ENCODE assay signal across 12 mouse cellular contexts in the genomic region with DNA sequence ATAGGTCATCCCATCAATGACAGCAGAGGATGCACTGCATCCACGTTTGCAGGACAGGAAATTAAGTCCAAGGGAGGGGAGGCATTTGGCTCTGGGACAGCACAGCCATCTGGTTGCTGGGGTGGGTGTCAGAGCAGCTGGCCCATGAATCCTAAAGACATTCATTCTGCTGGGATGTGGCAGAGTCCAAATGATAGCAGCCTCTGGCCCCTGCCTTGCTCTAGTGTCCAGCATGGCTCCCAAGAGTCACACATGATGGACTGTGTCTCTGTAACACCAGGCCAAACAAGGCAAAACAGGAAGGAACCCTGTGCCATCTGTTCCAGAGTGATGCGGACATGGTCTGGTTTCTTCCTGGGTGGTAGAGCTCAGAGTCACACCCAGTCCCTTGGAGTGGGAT. TPM values are rescaled to one million over a fixed set of nuclear protein-coding genes. Genes with fewer than 3 reads are reported as not detected.
DNase-seq lines count a peak whose midpoint lies in the region; ATAC-seq and TF ChIP-seq lines count a peak whose summit lies in the region.
"Had no signal": no experiment of that assay in that cellular context is flagged by ENCODE, and none has a peak within 500 bp of the region (broad histone marks: within the 10 kb centered on the region; RNA-seq: fewer than 3 reads in every experiment).

No protein-coding gene starts in this region.

- ATAC-seq in heart, embryonic 15.5 days (replicated peaks; ENCODE audit: insufficient number of reproducible peaks, insufficient read depth, low FRiP score, low read depth) = no peak
- ATAC-seq in heart, embryonic 11.5 days (replicated peaks; ENCODE audit: insufficient number of reproducible peaks, low FRiP score, low TSS enrichment) = no peak
- ATAC-seq in liver, embryonic 13.5 days (ENCODE audit: low read depth) = peak; percentile 10; the same call in 1 of the 2 replicates
- ATAC-seq in liver, embryonic 12.5 days = no peak
- peak; percentile 36; the same call in 1 of the 2 replicates for ATAC-seq in intestine, embryonic 15.5 days
- ATAC-seq in megakaryocyte progenitor cell, adult 5-6 weeks (replicated peaks; ENCODE audit: poor library complexity) = no peak; the same call in 1 of the 2 replicates

- DNase-seq in liver, embryonic 13.5 days = no peak
- DNase-seq in embryonic facial prominence, embryonic 10.5 days (ENCODE audit: low spot score) = no peak
- DNase-seq: cerebellum, adult 9-11 months; right cerebral cortex, adult 18-20 months had no signal

- no peaks in the 10 kb centered on the region for H3K9me3 ChIP-seq in heart, embryonic 15.5 days (replicated peaks)
- no peaks in the 10 kb centered on the region; the same call in 1 of the 2 replicates for H3K9me3 ChIP-seq in heart, embryonic 11.5 days (replicated peaks; ENCODE audit: control insufficient read depth, low read length)
- H3K9me3 ChIP-seq in liver, embryonic 13.5 days (replicated peaks) = no peaks in the 10 kb centered on the region
- H3K9me3 ChIP-seq in liver, embryonic 12.5 days (replicated peaks) = no peaks in the 10 kb centered on the region
- no peaks in the 10 kb centered on the region for H3K9me3 ChIP-seq in intestine, embryonic 15.5 days
- no peaks in the 10 kb centered on the region for H3K9me3 ChIP-seq in embryonic facial prominence, embryonic 10.5 days
- H3K9me3 ChIP-seq: embryonic facial prominence, embryonic 15.5 days had no signal

- 60% methylated on average over 2 of the region's 2 CpGs for WGBS in heart, embryonic 15.5 days
- WGBS in heart, embryonic 11.5 days (ENCODE audit: insufficient replicate concordance) = 74% methylated on average over 2 of the region's 2 CpGs
- 48% methylated on average over 2 of the region's 2 CpGs for WGBS in liver, embryonic 13.5 days (ENCODE audit: insufficient replicate concordance)
- 42% methylated on average over 2 of the region's 2 CpGs for WGBS in liver, embryonic 12.5 days (ENCODE audit: insufficient replicate concordance)
- WGBS in intestine, embryonic 15.5 days = 61% methylated on average over 2 of the region's 2 CpGs
- whole genome bisulfite sequencing in small intestine, adult 2 months = 56% methylated on average over 2 of the region's 2 CpGs
- 57% methylated on average over 2 of the region's 2 CpGs for WGBS in embryonic facial prominence, embryonic 10.5 days

- peak overlapping the region; percentile 40; the same call in 1 of the 2 replicates for H3K27ac ChIP-seq in heart, embryonic 15.5 days
- H3K27ac ChIP-seq in heart, embryonic 11.5 days (ENCODE audit: low read depth, low read length) = no peak overlapping the region
- peak overlapping the region; percentile 48; the same call in 1 of the 2 replicates for H3K27ac ChIP-seq in liver, embryonic 13.5 days
- H3K27ac ChIP-seq in liver, embryonic 12.5 days = no peak overlapping the region
- H3K27ac ChIP-seq in intestine, embryonic 15.5 days = 0 out of 2 replicates have a peak overlapping the region, but pooled peaks have one; percentile 17
- peak overlapping the region; percentile 6 for H3K27ac ChIP-seq in small intestine, adult 2 months (ENCODE audit: insufficient read depth, low read depth, low read length)
- H3K27ac ChIP-seq in embryonic facial prominence, embryonic 10.5 days (replicated peaks) = no peak overlapping the region
- H3K27ac ChIP-seq: embryonic facial prominence, embryonic 15.5 days had no signal

- no peak overlapping the region for H3K4me3 ChIP-seq in heart, embryonic 15.5 days
- no peak overlapping the region for H3K4me3 ChIP-seq in heart, embryonic 11.5 days (ENCODE audit: low read depth, low read length)
- no peak overlapping the region for H3K4me3 ChIP-seq in liver, embryonic 13.5 days (replicated peaks)
- H3K4me3 ChIP-seq in liver, embryonic 12.5 days = no peak overlapping the region
- H3K4me3 ChIP-seq in intestine, embryonic 15.5 days (replicated peaks) = no peak overlapping the region
- no peak overlapping the region for H3K4me3 ChIP-seq in small intestine, adult 2 months (ENCODE audit: low read depth, low read length)
- no peak overlapping the region for H3K4me3 ChIP-seq in embryonic facial prominence, embryonic 10.5 days
- H3K4me3 ChIP-seq: embryonic facial prominence, embryonic 15.5 days had no signal

- TF ChIP-seq CTCF in small intestine, adult 2 months (IDR thresholded peaks at IDR 0.05; ENCODE audit: extremely low read depth, insufficient read length, insufficient replicate concordance, low read depth, low read length) = no peak

- 0 out of 2 replicates have a peak, but pooled peaks cover 4% of the 10 kb centered on the region for H3K27me3 ChIP-seq in heart, embryonic 15.5 days
- H3K27me3 ChIP-seq in heart, embryonic 11.5 days (ENCODE audit: control insufficient read depth, insufficient read depth, low read length) = peaks cover 16% of the 10 kb centered on the region
- no peaks in the 10 kb centered on the region for H3K27me3 ChIP-seq in liver, embryonic 13.5 days
- H3K27me3 ChIP-seq in liver, embryonic 12.5 days (replicated peaks) = no peaks in the 10 kb centered on the region
- no peaks in the 10 kb centered on the region for H3K27me3 ChIP-seq in intestine, embryonic 15.5 days (replicated peaks)
- H3K27me3 ChIP-seq in small intestine, adult 2 months (ENCODE audit: control insufficient read depth, insufficient read depth, low read length) = no peaks in the 10 kb centered on the region
- no peaks in the 10 kb centered on the region; the same call in 1 of the 2 replicates for H3K27me3 ChIP-seq in embryonic facial prominence, embryonic 10.5 days (replicated peaks; ENCODE audit: low read depth, poor library complexity, severe bottlenecking)
- H3K27me3 ChIP-seq: CH12.LX; embryonic facial prominence, embryonic 15.5 days had no signal

- H3K9ac ChIP-seq in heart, embryonic 15.5 days = no peak overlapping the region
- no peak overlapping the region for H3K9ac ChIP-seq in heart, embryonic 11.5 days (ENCODE audit: low read depth, low read length)
- H3K9ac ChIP-seq in liver, embryonic 13.5 days = no peak overlapping the region
- H3K9ac ChIP-seq in liver, embryonic 12.5 days = no peak overlapping the region
- H3K9ac ChIP-seq in intestine, embryonic 15.5 days = no peak overlapping the region
- H3K9ac ChIP-seq: embryonic facial prominence, embryonic 15.5 days had no signal

- no peak overlapping the region for H3K4me2 ChIP-seq in heart, embryonic 15.5 days
- no peak overlapping the region for H3K4me2 ChIP-seq in heart, embryonic 11.5 days
- H3K4me2 ChIP-seq in liver, embryonic 13.5 days = no peak overlapping the region
- no peak overlapping the region for H3K4me2 ChIP-seq in liver, embryonic 12.5 days
- no peak overlapping the region for H3K4me2 ChIP-seq in intestine, embryonic 15.5 days (replicated peaks)
- H3K4me2 ChIP-seq: embryonic facial prominence, embryonic 15.5 days had no signal

- H3K4me1 ChIP-seq in heart, embryonic 15.5 days (replicated peaks) = peaks cover 39% of the 10 kb centered on the region
- H3K4me1 ChIP-seq in heart, embryonic 11.5 days (ENCODE audit: control insufficient read depth, insufficient read depth, low read length) = peaks cover 19% of the 10 kb centered on the region
- H3K4me1 ChIP-seq in liver, embryonic 13.5 days (replicated peaks) = peaks cover 45% of the 10 kb centered on the region
- peaks cover 45% of the 10 kb centered on the region for H3K4me1 ChIP-seq in liver, embryonic 12.5 days
- peaks cover 20% of the 10 kb centered on the region for H3K4me1 ChIP-seq in intestine, embryonic 15.5 days (replicated peaks)
- H3K4me1 ChIP-seq in small intestine, adult 2 months (ENCODE audit: control insufficient read depth, insufficient read depth, insufficient read length, low read length) = no peaks in the 10 kb centered on the region; the same call in 1 of the 2 replicates
- H3K4me1 ChIP-seq in embryonic facial prominence, embryonic 10.5 days = peaks cover 27% of the 10 kb centered on the region

- no peaks in the 10 kb centered on the region for H3K36me3 ChIP-seq in heart, embryonic 15.5 days
- H3K36me3 ChIP-seq in heart, embryonic 11.5 days (ENCODE audit: control insufficient read depth, insufficient read depth, low read length) = no peaks in the 10 kb centered on the region
- H3K36me3 ChIP-seq in liver, embryonic 13.5 days = no peaks in the 10 kb centered on the region
- no peaks in the 10 kb centered on the region for H3K36me3 ChIP-seq in liver, embryonic 12.5 days
- H3K36me3 ChIP-seq in intestine, embryonic 15.5 days = no peaks in the 10 kb centered on the region
- no peaks in the 10 kb centered on the region for H3K36me3 ChIP-seq in small intestine, adult 2 months (ENCODE audit: control insufficient read depth, insufficient read depth, low read length)
- no peaks in the 10 kb centered on the region for H3K36me3 ChIP-seq in embryonic facial prominence, embryonic 10.5 days (replicated peaks)
- H3K36me3 ChIP-seq: embryonic facial prominence, embryonic 15.5 days had no signal

- TF ChIP-seq POLR2A in small intestine, adult 2 months (IDR thresholded peaks at IDR 0.05; ENCODE audit: low read depth, low read length) = no peak

RNA-seq across cellular contexts. Expression of a gene that starts 20.0 kb away (rescaled TPM):
- 4.1 and 6.6 TPM in 2 replicates for polyA plus RNA-seq in heart, embryonic 15.5 days (2015; fragmentation: Nextera tagmentation; extraction: Ambion mirVana)
- polyA plus RNA-seq in heart, embryonic 11.5 days (2014; fragmentation: Nextera tagmentation; extraction: Ambion mirVana) = 8.5 and 8.8 TPM in 2 replicates
- polyA plus RNA-seq in liver, embryonic 13.5 days (2015; fragmentation: Nextera tagmentation; extraction: Ambion mirVana) = 0.53 and 0.83 TPM in 2 replicates
- 1.7 and 2.2 TPM in 2 replicates for polyA plus RNA-seq in liver, embryonic 12.5 days (2016; fragmentation: Nextera tagmentation; extraction: Ambion mirVana)
- 5.0 and 6.0 TPM in 2 replicates for polyA plus RNA-seq in intestine, embryonic 15.5 days (2015; fragmentation: Nextera tagmentation; extraction: Ambion mirVana)
- polyA plus RNA-seq in small intestine, adult 2 months (2012; rRNA removed) = 6.8 and 8.0 TPM in 2 replicates
- 9.3 and 9.8 TPM in 2 replicates for polyA plus RNA-seq in embryonic facial prominence, embryonic 10.5 days (2016; fragmentation: Nextera tagmentation; extraction: Ambion mirVana)
- total RNA-seq in megakaryocyte progenitor cell, adult 5-6 weeks (2015) = 0.12 and 0.44 TPM in 2 replicates
- 0.08 TPM in 1 of 2 replicates, not detected in the other for total RNA-seq in megakaryocyte progenitor cell, adult 5-6 weeks (2017)

RNA-seq across cellular contexts. Expression of a gene that starts 22.5 kb away (rescaled TPM):
- 3.8 and 6.8 TPM in 2 replicates for polyA plus RNA-seq in heart, embryonic 15.5 days (2015; fragmentation: Nextera tagmentation; extraction: Ambion mirVana)
- 2.1 and 2.8 TPM in 2 replicates for polyA plus RNA-seq in heart, embryonic 11.5 days (2014; fragmentation: Nextera tagmentation; extraction: Ambion mirVana)
- 2.7 and 3.2 TPM in 2 replicates for polyA plus RNA-seq in liver, embryonic 13.5 days (2015; fragmentation: Nextera tagmentation; extraction: Ambion mirVana)
- 3.4 and 3.6 TPM in 2 replicates for polyA plus RNA-seq in liver, embryonic 12.5 days (2016; fragmentation: Nextera tagmentation; extraction: Ambion mirVana)
- polyA plus RNA-seq in intestine, embryonic 15.5 days (2015; fragmentation: Nextera tagmentation; extraction: Ambion mirVana) = 8.4 and 10.4 TPM in 2 replicates
- polyA plus RNA-seq in small intestine, adult 2 months (2012; rRNA removed) = 19.4 and 27.8 TPM in 2 replicates
- 1.8 and 3.0 TPM in 2 replicates for polyA plus RNA-seq in embryonic facial prominence, embryonic 10.5 days (2016; fragmentation: Nextera tagmentation; extraction: Ambion mirVana)
- 0.42 and 0.49 TPM in 2 replicates for total RNA-seq in megakaryocyte progenitor cell, adult 5-6 weeks (2015)
- total RNA-seq in megakaryocyte progenitor cell, adult 5-6 weeks (2017) = 0.04 TPM in 1 of 2 replicates, not detected in the other

Comparison
In these comparisons a context has a peak if more than half of its experiments do, and no peak if none do; other contexts are left out.
1. ATAC-seq: peak in liver, embryonic 13.5 days (single experiment) and intestine, embryonic 15.5 days (single experiment); none in heart, embryonic 15.5 days (single experiment), heart, embryonic 11.5 days (single experiment), liver, embryonic 12.5 days (single experiment) and megakaryocyte progenitor cell, adult 5-6 weeks (single experiment).
2. H3K27ac ChIP-seq: peak in heart, embryonic 15.5 days (single experiment), liver, embryonic 13.5 days (single experiment), intestine, embryonic 15.5 days (single experiment) and small intestine, adult 2 months (single experiment); none in heart, embryonic 11.5 days (single experiment), liver, embryonic 12.5 days (single experiment) and embryonic facial prominence, embryonic 10.5 days (single experiment).